Mouse (Mus musculus) gonadal fat pad, adult 2 months (tissue): ENCODE measurements at regions not wholly inside any gene's neighbourhood (a gene's known extent, or its start where the extent isn't known, plus 50 kb on each side); places are given as distances from the start of the nearest gene placed in this dataset.
"Not testable (repeated sequence)": the region's sequence is repeated elsewhere in the genome, so short reads cannot be mapped to it uniquely, and the experiment has no call there.

Experiments
- DNase-seq: peaks from one replicate; pipeline ENCODE4 v3.0.0-alpha.2; 2012; ENCODE audit warnings: low read depth

- DNase-seq, result no peak
Observed at GRCm38 (mm10) chr13:99739420-99739819, 161.5 kb downstream of the Cartpt start.

GRCm38 (mm10) chr13:99737271-99737670 is 163.6 kb downstream of the Cartpt start:
- no peak for DNase-seq

DNA sequence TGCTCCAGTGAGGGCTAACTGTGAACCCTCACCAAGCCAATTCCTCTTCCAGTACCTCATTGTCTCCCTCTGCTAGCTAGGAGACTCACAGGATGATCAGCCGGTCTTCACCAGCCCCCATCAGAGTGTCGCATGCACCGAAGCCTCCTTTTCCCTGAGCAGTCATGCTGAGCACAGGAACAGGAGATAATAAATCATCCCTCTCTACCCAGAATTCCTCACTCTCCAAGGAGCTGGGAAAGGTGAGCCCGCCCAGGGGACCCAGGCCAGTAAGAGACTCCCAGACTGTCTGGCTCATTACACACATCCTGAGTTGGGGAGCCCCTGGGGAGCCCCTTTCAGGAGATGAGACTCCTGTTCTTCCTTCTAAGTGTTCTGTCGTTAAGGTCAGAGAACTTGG is 171.7 kb downstream of the Cartpt start:
- DNase-seq, result no peak

DNA sequence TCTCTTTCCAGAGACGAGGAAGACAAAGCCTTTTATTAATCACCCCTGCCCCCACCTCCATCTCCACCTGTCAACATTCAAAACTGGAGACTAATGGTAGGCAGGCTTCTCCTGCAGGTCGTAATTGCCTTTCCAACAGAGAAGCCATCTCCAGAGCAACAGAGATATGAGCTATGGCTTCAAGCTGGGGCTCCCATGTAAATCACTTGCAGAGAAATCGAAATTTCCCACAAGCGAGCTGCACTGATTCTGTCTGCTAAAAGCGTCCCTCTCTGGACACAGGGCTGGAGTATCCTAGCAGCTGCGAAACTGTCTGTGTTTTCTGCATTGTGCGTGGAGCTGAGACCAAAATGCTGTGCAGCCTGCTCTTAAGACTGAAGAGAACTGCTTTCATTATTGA is 176.6 kb downstream of the Cartpt start:
- no peak for DNase-seq

GRCm38 (mm10) chr13:99723237-99723981 is 177.5 kb downstream of the Cartpt start:
- DNase-seq, result no peak

- no peak for DNase-seq
Observed at GRCm38 (mm10) chr13:99720566-99720965, 180.3 kb downstream of the Cartpt start.

GRCm38 (mm10) chr13:99696559-99696890 is 180.2 kb upstream of the Map1b start:
- DNase-seq, result no peak

GRCm38 (mm10) chr13:99695874-99696558 is 179.7 kb upstream of the Map1b start:
- DNase-seq, result no peak

GRCm38 (mm10) chr13:99679934-99680333 is 163.6 kb upstream of the Map1b start:
- no peak for DNase-seq

DNA sequence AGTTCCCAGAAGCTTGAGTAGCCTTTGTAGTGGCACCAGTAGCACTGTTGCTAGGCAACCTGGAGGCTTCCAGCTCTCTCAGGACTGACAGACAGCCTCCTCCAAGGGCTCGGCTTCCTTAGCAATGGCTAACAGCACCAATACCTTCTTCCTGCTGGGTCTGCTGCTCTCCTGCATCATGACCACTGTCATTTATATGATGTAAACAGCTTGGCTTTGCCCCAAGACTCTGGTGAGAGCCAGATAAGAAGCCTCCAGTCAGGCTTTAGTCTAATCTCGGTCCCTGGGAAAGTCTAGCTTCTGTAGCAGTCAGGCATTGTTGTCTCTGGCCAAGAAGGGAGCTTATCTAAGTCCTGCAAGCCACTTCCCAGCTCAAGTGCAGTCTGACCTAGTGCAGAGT is 163.1 kb upstream of the Map1b start:
- DNase-seq, result no peak

GRCm38 (mm10) chr13:99676393-99676792 is 160.1 kb upstream of the Map1b start:
- no peak for DNase-seq

GRCm38 (mm10) chr13:99675951-99676350 is 159.6 kb upstream of the Map1b start:
- DNase-seq, result no peak

GRCm38 (mm10) chr13:99672714-99673113 is 156.4 kb upstream of the Map1b start:
- no peak for DNase-seq

GRCm38 (mm10) chr13:99671747-99672146 is 155.4 kb upstream of the Map1b start:
- no peak for DNase-seq

- DNase-seq, result no peak
Observed at GRCm38 (mm10) chr13:99669987-99670534, 153.7 kb upstream of the Map1b start.

- DNase-seq, result no peak
Observed at GRCm38 (mm10) chr13:99668613-99669012, 152.3 kb upstream of the Map1b start.

- no peak for DNase-seq
Observed at GRCm38 (mm10) chr13:99666086-99666485, 149.7 kb upstream of the Map1b start.

DNA sequence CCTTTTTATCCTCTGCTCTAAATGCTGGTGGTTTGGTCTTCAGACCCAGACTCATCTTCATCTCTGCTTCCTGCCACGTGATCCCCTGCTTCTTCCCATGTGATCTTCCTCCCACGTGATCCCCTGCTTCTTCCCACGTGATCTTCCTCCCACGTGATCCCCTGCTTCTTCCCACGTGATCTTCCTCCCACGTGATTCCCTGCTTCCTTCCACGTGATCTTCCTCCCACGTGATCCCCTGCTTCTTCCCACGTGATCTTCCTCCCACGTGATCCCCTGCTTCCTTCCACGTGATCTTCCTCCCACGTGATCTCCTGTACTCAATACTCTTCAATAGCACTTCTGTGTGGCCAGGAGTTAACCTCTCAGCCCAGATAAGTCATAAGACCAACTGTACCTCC is 147.1 kb upstream of the Map1b start:
- not testable (repeated sequence) for DNase-seq

GRCm38 (mm10) chr13:99647661-99648204 is 131.4 kb upstream of the Map1b start:
- DNase-seq, result no peak

- DNase-seq, result no peak
Observed at GRCm38 (mm10) chr13:99644771-99645170, 128.4 kb upstream of the Map1b start.

DNA sequence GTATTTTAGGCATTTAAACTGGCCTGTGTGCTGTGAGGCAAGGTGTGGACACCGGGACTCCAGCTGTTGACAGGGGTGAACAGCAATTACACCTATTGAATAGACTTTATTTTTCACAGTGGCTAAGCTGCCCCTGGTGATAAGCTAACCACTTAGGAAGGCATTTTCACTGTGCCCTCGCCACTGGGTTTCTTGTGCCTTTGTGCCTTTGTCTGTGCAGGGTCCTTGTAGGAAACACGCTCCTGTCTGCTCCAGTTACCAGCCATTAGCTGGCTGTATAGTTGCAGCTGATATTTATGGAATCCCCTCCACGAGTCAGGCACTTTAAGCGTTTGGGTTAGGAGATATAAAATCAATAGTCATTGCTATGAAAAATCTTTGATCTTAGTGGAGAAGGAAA is 126.5 kb upstream of the Map1b start:
- no peak for DNase-seq

DNA sequence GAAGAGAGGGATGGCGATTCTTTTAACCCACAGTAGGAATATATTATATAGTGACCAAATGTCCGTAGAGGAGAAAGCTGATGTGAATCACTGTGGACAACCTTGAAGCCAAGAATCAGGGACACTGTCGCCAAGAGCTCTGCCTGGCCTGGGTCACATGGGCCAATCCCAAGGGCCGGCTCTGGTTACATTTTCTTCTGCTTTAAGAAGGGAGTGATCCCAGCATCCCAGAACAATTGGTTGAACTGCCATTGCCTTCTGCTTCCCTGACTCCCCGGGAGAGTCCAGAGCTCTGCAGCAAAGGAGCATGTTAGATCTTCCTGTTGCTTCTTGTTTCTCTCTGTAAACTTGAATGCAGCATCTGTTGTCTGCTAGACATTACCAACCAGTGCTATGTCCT is 126.0 kb upstream of the Map1b start:
- DNase-seq, result no peak
